Mouse (Mus musculus) ovary, postnatal 14 days (tissue): ENCODE data around the gene Xpr1.

Experiments used
- DNase-seq: peaks from one replicate; pipeline ENCODE4 v3.0.0; 2022; ENCODE audit warnings: low spot score

Xpr1 gene

DNA sequence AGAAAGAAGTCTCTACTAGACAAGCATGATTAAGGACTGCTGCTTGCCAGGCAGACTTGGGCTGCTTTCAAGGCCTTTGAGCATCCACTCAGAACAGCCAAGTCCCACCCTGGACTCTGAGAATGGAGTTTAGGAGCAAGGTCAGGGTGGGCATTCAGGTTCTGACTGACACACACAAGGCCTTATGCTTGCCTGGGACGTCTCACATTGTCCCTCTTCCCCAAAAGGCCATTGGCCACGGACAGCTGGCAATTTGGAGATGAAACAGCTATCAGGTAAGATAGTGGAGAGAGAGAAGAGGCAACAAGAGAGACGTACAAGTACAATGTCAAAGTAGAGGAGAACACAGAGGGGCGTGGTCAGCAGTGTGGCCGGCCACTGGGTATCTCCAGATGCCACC, 165.6 kb downstream of the Xpr1 start:
- DNase-seq: no peak

DNA sequence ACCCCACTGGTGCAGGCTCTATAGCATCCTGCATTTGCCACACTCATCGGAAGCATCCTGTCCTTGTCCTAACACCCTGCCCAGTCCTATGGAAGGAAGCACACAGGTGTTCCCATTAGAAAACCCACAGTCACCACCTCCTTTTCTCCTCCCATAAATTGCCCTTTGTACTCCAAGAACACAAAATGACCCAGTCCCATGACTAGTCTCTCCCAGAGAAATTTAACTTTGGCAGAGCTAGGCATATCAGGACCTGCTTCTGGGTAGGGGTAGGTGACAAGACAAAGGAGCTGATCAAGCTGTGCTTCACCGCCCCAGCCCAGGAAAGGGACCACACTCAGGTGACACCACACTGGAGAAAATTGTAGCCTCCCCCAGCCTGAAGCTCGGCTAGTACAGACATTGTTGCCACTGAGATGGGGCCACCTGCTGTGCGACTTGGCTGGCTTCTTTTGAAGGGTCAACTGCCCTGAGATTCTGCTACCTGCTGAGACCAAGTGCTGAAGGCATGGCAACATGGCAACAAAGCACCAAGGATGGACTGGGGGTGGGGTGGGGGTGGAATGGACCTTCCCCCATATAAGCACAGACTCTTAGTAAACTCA, 166.6 kb downstream of the Xpr1 start:
- no peak for DNase-seq

DNA sequence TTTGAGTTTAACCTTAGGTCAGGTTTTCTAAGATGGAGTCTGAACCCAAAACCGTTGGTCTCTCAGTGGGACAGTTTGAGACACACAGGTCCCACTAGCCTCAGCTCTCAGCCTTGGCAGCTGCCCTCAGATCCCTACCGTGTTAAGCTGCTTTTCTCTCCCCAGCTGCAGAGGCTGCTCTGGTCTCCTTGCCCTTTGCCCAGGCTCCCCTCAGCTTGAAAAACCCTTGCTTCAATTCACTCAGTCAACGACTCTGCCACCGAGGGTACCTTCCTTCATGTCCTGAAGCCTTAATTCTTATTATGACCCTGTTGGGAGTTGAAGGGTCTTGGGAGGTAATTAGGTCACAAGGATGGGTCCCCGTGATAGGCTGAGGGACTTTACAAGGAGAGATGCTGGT, 167.3 kb downstream of the Xpr1 start:
- DNase-seq: no peak

GRCm38 (mm10) chr1:155248041-155248440, 169.2 kb downstream of the Xpr1 start:
- no peak for DNase-seq

DNA sequence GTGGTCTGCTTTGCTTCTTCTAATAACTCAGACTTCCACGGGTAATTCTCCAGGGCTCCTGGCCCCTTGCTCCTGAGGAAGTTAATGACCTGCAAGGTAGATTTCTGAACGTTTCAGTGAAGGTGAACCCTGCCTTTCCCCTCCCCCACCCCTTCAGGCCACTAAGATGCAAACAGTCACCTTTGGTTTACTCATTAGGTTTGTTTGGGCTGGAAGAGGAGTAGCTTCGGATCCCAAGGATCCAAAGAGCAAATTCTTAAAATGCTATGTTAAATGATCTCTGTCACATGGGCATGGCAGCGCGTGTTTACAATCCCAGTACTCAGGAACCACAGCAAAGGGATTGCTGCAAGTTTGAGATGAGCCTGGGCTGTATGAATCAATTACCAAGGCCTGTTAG, 169.8 kb downstream of the Xpr1 start:
- DNase-seq: no peak

DNA sequence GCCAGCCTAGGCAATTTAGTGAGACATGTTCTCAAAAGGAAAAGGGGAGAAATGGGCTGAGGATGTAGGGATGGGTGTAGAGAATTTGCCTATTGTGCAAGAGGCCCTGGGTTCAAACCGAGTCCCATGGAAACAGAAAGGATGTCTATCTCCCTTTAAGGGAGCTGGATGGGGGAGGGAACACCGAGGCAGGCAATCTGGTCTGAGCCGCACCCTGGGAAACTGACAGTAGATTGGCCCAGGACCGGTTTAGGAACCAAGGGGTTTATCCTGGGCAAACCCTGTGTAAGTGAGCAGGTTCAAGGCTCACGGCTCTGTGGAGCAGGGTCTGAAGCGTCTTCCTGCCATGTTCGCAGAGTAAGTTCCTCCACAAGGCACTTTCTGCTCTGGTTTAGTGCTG, 171.7 kb downstream of the Xpr1 start:
- DNase-seq: no peak

DNA sequence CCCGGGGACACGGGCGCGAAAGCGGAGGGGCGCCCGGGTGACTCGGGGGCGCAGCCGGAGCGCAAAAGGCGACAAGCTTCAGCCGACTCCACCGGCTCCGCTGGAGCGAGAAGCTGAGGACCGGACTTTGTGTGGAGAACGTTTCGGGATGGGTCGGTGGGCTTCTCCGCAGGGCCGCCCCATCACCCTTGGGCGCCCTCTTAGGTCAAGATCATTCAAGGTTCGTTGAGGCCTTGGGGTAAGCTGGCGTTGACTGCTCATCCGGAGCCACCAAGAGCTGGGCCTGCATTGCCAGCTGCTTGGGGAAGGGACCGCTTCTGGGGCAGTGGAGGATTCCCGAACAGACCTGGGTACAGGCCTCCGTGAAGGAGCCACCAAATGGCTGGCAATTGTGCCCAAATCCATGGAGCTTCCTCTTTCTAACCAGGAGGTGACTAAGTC, 172.4 kb downstream of the Xpr1 start:
- DNase-seq: no peak

GRCm38 (mm10) chr1:155243797-155244770, 173.1 kb downstream of the Xpr1 start, which contains the start of gene BC034090:
BC034090 (minus strand) TSS chr1:155244444.
- peak; percentile 64 for DNase-seq

DNA sequence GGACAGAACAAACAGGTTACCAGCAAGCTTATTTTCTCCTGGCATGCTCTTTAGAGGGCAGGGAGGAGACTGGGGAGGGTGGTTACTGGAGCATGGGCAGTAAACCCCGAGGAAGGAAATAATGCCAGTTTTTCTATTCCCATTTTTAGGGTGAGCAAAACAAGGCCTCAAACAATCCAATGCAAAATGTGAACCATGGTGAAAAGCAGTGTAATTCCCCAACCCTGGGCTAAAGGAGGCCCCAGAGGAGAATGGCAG, 174.8 kb downstream of the Xpr1 start:
- DNase-seq: no peak

DNA sequence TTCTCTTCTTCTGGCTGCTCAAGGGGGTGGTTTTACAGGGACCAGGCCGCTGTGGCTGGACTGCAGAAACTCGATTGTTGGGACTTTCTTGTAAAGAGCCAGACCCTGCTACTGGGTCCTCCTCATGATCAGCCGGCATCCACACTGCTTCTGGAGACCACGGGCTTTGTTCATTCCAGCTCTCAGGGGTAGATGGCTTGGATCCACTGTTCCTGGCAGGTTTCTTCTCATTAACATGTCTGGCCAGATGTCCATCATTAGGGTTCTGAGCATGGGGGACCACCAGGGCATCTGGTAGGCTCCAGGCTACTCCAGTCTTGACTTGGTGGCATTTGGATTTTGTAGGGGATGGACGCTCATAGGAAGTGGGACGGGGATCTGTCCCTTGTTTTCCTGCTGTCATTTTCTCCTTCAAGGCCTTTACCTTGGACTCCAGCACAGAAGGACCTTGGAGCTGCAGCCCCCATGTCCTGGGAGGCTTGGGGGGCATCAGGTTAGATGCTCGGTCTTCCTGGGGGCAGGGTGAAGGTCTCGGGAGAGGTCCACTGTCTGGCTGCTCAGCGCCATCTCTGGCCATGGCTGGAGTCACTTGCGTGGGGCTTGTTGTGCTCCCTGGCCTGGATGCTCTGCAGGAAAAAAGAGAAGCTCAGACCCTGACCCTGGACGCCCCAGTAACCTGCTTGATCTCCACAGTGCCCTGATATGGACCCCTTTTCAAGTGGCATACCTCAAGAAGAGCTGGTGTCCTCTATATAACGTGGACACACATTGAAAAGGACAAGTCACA, 175.3 kb downstream of the Xpr1 start:
- DNase-seq: no peak

DNA sequence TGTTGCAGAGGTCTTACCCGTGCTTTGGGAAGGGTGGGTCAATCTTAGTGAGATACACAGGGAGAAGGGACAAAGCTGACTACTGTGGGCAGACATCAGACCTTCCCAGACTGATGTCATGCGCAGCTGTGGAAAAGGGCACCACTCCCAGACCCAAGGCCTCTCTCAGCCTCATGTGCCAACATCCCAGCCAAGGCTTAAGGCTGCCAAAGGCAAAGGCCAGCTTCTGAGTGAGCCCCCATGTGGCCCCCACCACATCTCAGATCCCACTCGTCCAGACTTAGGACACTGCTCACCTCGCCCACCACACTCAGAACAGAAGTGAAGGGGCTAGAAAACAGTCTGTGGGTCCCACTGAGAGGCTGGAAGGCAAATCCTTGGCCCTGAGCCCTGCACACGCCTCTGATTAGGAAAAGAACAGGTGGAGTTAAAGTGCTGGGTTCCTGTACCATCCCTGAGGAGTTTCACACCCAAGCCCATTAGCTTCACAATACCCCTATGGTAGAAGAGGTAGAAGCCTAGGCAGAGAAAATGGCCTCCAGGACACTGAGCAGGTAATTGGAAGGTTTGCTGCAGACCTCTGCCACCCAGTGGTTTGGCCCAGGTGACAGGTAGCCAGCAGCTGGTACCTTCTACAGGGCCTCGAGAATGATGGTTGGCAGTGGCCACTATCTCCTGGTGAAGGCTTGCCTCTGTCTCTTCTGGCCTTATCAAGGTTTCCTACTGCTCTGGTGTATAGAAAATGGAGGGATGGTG, 177.1 kb downstream of the Xpr1 start:
- no peak for DNase-seq

DNA sequence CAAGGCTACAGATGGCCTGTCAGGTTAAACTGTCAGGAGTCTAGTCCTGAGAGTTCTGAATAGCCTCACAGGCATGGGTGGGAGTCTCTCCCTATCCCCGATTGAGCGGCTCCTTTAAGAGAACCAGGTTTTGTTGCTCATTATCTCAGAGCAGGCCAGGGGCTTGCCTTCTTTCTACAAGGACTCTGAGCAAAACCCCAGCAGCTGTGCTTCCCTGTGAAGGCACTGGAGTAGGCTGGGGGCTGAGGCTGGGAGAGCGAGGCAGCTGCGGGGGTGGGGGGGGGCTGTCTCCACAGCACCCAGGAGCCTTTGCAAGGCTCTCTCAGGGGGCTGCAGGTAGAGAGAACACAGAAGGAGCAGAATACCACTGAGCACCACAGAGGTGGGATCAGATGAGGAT, 178.0 kb downstream of the Xpr1 start:
- no peak for DNase-seq

GRCm38 (mm10) chr1:155238126-155238525, 179.1 kb downstream of the Xpr1 start:
- no peak for DNase-seq

DNA sequence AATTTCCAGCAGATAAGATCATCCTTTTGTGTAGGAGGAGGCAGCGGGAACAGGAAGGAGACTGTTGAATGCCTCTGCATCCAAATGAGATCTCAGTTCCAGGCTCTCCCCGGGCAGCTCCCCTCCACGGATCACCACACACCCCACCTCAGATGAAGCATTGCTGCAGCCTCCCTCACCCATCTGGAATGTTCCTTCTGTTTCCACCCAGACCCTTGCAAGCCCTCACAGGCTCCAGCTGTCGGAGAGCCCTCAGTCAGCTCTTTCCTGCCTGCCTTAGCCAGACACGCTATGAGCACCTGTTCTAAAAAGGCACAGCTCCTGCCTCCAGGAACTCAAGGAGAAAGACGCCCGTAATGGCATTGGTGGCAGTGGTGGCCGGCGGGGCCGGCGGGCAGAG, 179.8 kb downstream of the Xpr1 start:
- DNase-seq: no peak

GRCm38 (mm10) chr1:155236306-155237024, 180.8 kb downstream of the Xpr1 start:
- DNase-seq: no peak

DNA sequence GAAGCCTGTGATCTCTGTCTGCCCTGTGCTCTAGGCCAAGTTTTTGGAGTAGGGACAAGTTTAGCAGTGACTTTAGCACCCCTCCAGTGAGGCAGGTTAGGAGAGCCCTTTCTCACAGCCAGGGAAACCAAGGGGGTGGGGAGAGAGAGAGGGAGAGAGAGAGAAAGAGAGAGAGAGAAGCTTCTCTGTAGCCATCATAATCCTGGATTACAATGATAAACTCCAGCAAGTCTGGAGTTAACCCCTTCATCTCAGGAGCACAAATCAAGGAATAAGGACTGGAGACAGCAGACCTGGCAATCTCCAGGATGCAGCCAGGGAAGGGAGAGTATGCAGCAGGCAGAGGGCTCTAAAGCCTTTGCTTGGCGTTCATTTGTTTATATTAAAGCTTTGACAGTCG, 181.6 kb downstream of the Xpr1 start:
- DNase-seq: no peak

GRCm38 (mm10) chr1:155233931-155234607, 183.1 kb downstream of the Xpr1 start:
- no peak for DNase-seq

DNA sequence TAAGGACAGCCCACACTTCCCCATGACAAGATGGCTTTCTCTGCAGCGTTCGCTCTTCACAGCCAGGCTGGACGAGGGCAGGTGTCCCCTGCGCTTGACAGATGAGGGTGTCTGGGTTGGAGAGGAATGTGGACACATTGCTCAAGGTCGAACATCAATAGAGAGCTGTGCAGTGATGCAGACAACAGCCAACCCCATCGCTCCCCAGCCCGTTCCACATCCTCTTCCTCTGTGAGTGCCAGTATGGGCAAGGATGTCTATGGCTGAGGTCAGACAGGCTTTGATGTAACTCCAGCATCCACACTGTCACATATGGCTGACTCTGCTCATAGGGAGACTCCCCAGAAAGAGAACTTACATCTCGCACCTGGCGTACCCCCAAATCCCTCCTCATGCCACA, 183.8 kb downstream of the Xpr1 start:
- DNase-seq: no peak

GRCm38 (mm10) chr1:155232786-155233185, 184.4 kb downstream of the Xpr1 start:
- no peak for DNase-seq

DNA sequence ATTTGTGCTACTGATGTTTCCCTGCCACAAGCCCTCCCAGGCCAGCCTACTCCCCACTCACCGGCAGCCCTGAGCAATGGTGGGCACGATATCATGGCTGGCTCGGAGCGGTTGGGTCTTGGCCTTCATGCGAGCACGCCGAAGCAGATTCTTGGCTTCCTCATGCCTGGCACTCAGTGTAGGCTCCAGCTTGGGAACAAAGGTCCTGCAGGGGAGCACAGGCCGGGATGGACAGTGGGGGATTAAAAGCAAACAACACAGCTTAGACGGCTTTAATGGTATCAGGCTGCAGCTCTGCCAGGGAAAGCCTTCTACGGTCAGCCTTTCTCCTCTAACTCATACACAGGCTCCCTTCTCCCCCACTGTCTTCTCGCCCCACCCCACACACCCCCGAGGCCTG, 184.8 kb downstream of the Xpr1 start:
- no peak for DNase-seq
